Mouse (Mus musculus) kidney, postnatal 4 days (tissue): Measurements from ENCODE around the gene Srrm1.
A peak's percentile ranks its signal among the peaks of the same experiment; 100 is the strongest.
"Not testable (repeated sequence)": the region's sequence is repeated elsewhere in the genome, so short reads cannot be mapped to it uniquely, and the experiment has no call there.

Source experiments
- DNase-seq, 2 experiments: peaks; one replicate each; pipeline ENCODE4 v3.0.0; 2021; ENCODE audit warnings: mixed read lengths in 2 of 2

The Srrm1 gene

DNA sequence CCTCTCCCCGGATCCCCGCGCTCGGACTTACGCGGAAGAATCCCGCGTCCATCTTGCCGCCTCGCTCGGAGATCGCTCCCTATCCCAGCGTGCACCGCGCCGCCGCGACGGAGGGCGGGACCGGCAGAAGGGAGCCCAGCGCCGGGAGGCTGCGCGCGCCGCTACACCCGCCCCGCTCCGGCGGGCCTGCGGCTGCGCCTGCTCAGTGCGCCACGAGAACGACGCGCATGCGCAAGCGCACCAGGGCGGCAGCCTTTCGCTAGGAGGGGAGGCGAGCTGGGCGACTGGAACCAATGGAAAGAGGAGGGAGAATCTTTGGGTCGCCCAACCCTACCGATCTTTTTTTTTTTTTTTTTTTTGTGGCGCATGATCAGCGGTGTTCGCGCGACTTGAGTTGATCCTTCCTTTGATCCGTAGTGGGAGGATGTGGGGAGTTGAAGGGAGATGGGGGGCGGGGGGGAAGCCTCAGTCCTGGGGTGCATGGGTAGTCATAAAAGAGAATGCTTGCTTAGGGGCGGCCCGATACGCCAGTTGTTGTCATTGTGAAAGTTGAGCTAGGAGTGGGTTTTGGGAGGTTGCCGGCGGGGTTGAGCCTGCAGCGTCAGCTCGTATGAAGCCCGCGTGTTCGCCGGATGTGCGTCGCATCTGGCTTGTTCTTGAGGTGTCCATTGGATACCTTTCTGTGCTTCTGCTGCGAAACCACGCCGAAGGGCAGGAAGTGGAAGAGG is at the start of gene Srrm1:
Gene Srrm1, minus strand, starts transcription at position 256 of the 728 bp plus-strand sequence.
- DNase-seq, result peak; percentile 98 to 99

GRCm38 (mm10) chr4:135401881-135402280 is 48.8 kb upstream of the Srrm1 start:
- no peak for DNase-seq

GRCm38 (mm10) chr4:135397991-135398390 is 44.9 kb upstream of the Srrm1 start, which contains the start of gene Ncmap:
TSS of gene Ncmap (minus strand) at chr4:135398227.
- peak; percentile 23 to 42 for DNase-seq

DNA sequence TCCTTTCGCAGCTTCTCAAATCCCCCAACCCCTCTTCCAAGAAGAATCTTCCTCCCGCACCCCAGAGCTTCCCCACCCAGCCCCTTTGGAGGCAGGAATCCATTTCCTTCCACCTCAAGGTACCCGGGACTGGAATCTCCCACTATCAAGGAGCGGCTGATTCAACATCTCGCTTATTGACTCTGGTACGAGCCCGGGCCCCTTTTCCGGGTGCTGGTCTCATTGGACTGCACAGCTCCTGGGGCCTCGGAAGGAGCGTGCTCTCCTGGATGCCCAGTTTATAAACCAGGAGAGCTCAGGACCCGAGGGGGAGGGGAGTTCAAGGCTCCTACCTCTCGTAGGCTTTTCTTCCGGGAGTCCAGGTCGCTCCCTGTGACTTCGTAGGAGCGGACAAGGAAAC is 44.4 kb upstream of the Srrm1 start:
- no peak for DNase-seq

- no peak for DNase-seq
These were observed 43.2 kb upstream of the Srrm1 start for GRCm38 (mm10) chr4:135396303-135396702.

GRCm38 (mm10) chr4:135395375-135395774 is 42.3 kb upstream of the Srrm1 start:
- no peak for DNase-seq

DNA sequence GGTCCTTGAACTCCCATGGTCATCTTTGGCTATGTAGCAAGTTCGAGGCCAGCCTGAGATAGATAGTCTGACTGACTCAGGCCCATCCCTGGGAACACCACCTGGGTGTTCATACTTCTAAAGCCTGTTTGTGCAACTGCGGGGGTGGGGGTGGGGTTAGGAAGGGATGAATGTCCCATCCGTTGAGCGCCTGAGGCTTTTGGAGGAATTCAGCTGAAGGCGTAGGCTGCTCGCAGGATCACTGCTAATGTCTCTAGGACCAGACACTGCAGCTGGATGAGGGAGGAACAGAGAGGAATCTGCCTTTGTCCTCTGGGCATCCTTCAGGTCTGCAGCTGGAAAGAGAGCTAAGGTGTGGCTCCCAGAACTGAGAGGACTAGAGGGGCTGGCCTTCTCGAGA is 41.5 kb upstream of the Srrm1 start:
- DNase-seq, result no peak

- DNase-seq, result no peak
These were observed 40.3 kb upstream of the Srrm1 start for GRCm38 (mm10) chr4:135393381-135393780.

GRCm38 (mm10) chr4:135392801-135393200 is 39.7 kb upstream of the Srrm1 start:
- DNase-seq, result no peak

DNA sequence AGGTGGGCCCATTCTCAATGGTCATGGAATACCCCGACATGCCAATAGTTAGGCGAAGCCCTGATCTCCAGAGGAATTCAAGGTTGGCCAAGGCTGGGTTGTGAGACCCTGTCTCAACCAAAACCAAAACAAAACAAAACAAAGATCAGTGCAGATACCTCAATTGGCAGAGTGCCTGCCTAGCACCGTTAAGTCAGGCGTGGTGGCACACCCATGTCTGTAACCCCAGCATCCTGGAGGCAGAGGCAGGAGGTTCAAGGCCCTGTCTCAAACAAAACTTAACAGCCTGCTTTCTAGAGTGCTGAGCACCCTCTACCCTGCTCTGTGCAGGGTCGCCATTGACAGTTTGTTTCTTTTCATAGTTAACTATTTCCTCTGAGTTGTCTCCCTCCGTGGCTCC is 37.9 kb upstream of the Srrm1 start:
- DNase-seq, result no peak

- peak; percentile 59 to 68 for DNase-seq
These were observed 32.5 kb upstream of the Srrm1 start for GRCm38 (mm10) chr4:135385614-135386013.

GRCm38 (mm10) chr4:135382316-135382715 is 29.2 kb upstream of the Srrm1 start:
- DNase-seq, result peak; percentile 84 to 87

DNA sequence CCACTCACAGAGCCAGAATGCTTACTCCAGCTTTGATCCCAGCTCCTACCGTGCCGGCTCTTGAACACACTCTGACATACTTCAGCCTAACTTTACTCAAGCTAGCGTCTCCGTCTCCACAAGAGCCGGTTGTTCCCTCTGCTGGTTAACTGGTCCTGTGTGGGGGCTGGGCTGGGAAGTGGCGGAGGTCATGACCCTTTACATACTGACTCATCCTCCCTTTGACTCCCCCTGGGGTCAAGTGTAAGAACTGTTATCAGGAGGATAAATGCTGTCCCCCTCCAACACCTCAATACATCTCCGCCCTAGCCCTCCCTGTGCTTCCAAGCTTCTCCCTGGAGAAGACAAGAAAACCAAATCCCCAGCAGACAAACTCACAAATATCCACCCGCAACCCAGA is 28.2 kb upstream of the Srrm1 start:
- DNase-seq, result no peak

GRCm38 (mm10) chr4:135377241-135377640 is 24.1 kb upstream of the Srrm1 start:
- no peak for DNase-seq

- no peak for DNase-seq
These were observed 22.3 kb upstream of the Srrm1 start for GRCm38 (mm10) chr4:135375444-135375843.

GRCm38 (mm10) chr4:135373299-135373698 is 20.2 kb upstream of the Srrm1 start:
- DNase-seq, result no peak

GRCm38 (mm10) chr4:135370372-135370771 is 17.3 kb upstream of the Srrm1 start:
- DNase-seq, result no peak

GRCm38 (mm10) chr4:135362828-135363227 is 9.7 kb upstream of the Srrm1 start:
- DNase-seq, result no peak

- DNase-seq, result no peak
These were observed 8.6 kb upstream of the Srrm1 start for GRCm38 (mm10) chr4:135361722-135362121.

GRCm38 (mm10) chr4:135358736-135359135 is 5.6 kb upstream of the Srrm1 start:
- DNase-seq, result peak; percentile 26 to 54

- DNase-seq, result peak in 1 of 2 experiments; percentile 44
These were observed 4.2 kb upstream of the Srrm1 start for GRCm38 (mm10) chr4:135357221-135357920.

GRCm38 (mm10) chr4:135355886-135356550 is 2.9 kb upstream of the Srrm1 start:
- DNase-seq, result peak in 1 of 2 experiments; percentile 28

- not testable (repeated sequence) for DNase-seq
These were observed 1.6 kb upstream of the Srrm1 start for GRCm38 (mm10) chr4:135354751-135355150.
